In genomic region chr1:91024464-91024863, GRCm38 (mm10) we compare ENCODE assay signal across 16 mouse cellular contexts. TPM values are rescaled to one million over a fixed set of nuclear protein-coding genes. Genes with fewer than 3 reads are reported as not detected.
DNase-seq lines count a peak whose midpoint lies in the region; ATAC-seq and TF ChIP-seq lines count a peak whose summit lies in the region.
"Had no signal": no experiment of that assay in that cellular context is flagged by ENCODE, and none has a peak within 500 bp of the region (broad histone marks: within the 10 kb centered on the region; RNA-seq: fewer than 3 reads in every experiment).

No protein-coding gene starts in this region.

- no peaks in the 10 kb centered on the region for H3K27me3 ChIP-seq in heart, adult 2 months (ENCODE audit: control insufficient read depth, insufficient read depth, low read length)
- H3K27me3 ChIP-seq in kidney, embryonic 14.5 days (ENCODE audit: control insufficient read depth, insufficient read depth, low read length): no peaks in the 10 kb centered on the region
- H3K27me3 ChIP-seq in myocyte (ENCODE audit: control insufficient read depth, insufficient read depth, insufficient read length): no peaks in the 10 kb centered on the region
- H3K27me3 ChIP-seq: embryonic facial prominence, embryonic 12.5 days; limb, embryonic 13.5 days had no signal

- TF ChIP-seq POLR2A in heart, adult 2 months (IDR thresholded peaks at IDR 0.05; ENCODE audit: insufficient read depth, low read depth, low read length): no peak
- no peak for TF ChIP-seq POLR2A in myocyte (IDR thresholded peaks at IDR 0.05; ENCODE audit: insufficient read length, low read depth)

- H3K4me3 ChIP-seq in heart, adult 2 months: no peak overlapping the region
- H3K4me3 ChIP-seq in kidney, embryonic 14.5 days (ENCODE audit: low read length): no peak overlapping the region
- no peak overlapping the region for H3K4me3 ChIP-seq in myocyte
- H3K4me3 ChIP-seq: embryonic facial prominence, embryonic 12.5 days; left cerebral cortex, adult 2 months; limb, embryonic 13.5 days had no signal

- WGBS in heart, adult 2 months: 64% methylated on average over 3 of the region's 3 CpGs
- 77% methylated on average over 3 of the region's 3 CpGs for WGBS in kidney, embryonic 14.5 days

- no peak for TF ChIP-seq CTCF in heart, adult 2 months (IDR thresholded peaks at IDR 0.05)

- no peak for DNase-seq in heart, adult 2 months
- no peak for DNase-seq in heart, postnatal 10 days
- no peak for DNase-seq in kidney, adult 11 months
- DNase-seq in R1 (ENCODE audit: low read depth, low spot score) (peak; percentile 35), liver (no peak)
- no peak for DNase-seq in layer of hippocampus, postnatal 25 days (ENCODE audit: extremely low spot score in 1 of 2, low spot score in 1 of 2)
- DNase-seq: adrenal gland, postnatal 25 days; liver, postnatal 0 days; midbrain, embryonic 14.5 days; thymus, postnatal 36 days had no signal

- H3ac ChIP-seq in myocyte (ENCODE audit: control insufficient read depth, insufficient read length): no peak overlapping the region

- no peak for TF ChIP-seq EP300 in heart, adult 2 months (IDR thresholded peaks at IDR 0.05; ENCODE audit: insufficient read depth, low read depth, low read length)

- H3K4me2 ChIP-seq in kidney, embryonic 14.5 days (replicated peaks; ENCODE audit: low read depth, low read length): no peak overlapping the region
- H3K4me2 ChIP-seq in myocyte (ENCODE audit: low read depth): peak overlapping the region; percentile 77
- H3K4me2 ChIP-seq: embryonic facial prominence, embryonic 12.5 days; limb, embryonic 13.5 days had no signal

- H3K9ac ChIP-seq in heart, adult 2 months (ENCODE audit: low read depth, low read length): no peak overlapping the region
- no peak overlapping the region for H3K9ac ChIP-seq in kidney, embryonic 14.5 days (ENCODE audit: low read depth, low read length)
- H3K9ac ChIP-seq: embryonic facial prominence, embryonic 12.5 days; limb, embryonic 13.5 days; liver, postnatal 0 days had no signal

- no peak for ATAC-seq in kidney, embryonic 14.5 days (ENCODE audit: low FRiP score, low TSS enrichment)

- intact Hi-C loops in heart, adult 2 months (cut with DNase I): no loop called here
- intact Hi-C loops in heart, postnatal 10 days (cut with DNase I): no loop called here

- peaks cover 12% of the 10 kb centered on the region for H3K36me3 ChIP-seq in heart, adult 2 months (ENCODE audit: control insufficient read depth, insufficient read depth, low read length)
- no peaks in the 10 kb centered on the region for H3K36me3 ChIP-seq in kidney, embryonic 14.5 days (ENCODE audit: control insufficient read depth, insufficient read depth, low read length)
- peaks cover 5% of the 10 kb centered on the region for H3K36me3 ChIP-seq in myocyte (ENCODE audit: control insufficient read depth, insufficient read depth)

- peaks cover 18% of the 10 kb centered on the region for H3K4me1 ChIP-seq in heart, adult 2 months (ENCODE audit: control insufficient read depth, insufficient read depth, low read length)
- H3K4me1 ChIP-seq in kidney, embryonic 14.5 days (ENCODE audit: control insufficient read depth, insufficient read depth, low read length): no peaks in the 10 kb centered on the region
- H3K4me1 ChIP-seq: embryonic facial prominence, embryonic 12.5 days had no signal

- no peaks in the 10 kb centered on the region for H3K9me3 ChIP-seq in kidney, embryonic 14.5 days (ENCODE audit: control insufficient read depth, low read length)
- H3K9me3 ChIP-seq: embryonic facial prominence, embryonic 12.5 days had no signal

- H3K79me2 ChIP-seq in heart, adult 2 months (replicated peaks; ENCODE audit: control insufficient read depth, insufficient read depth, low read length): peaks cover 6% of the 10 kb centered on the region; the same call in 1 of the 2 replicates
- H3K79me2 ChIP-seq in myocyte (ENCODE audit: control insufficient read depth, insufficient read depth): peaks cover 42% of the 10 kb centered on the region

- peak overlapping the region; percentile 58 for H3K27ac ChIP-seq in heart, adult 2 months
- H3K27ac ChIP-seq in kidney, embryonic 14.5 days (ENCODE audit: low read depth, low read length): 0 out of 2 replicates have a peak overlapping the region, but pooled peaks have one; percentile 2
- H3K27ac ChIP-seq: embryonic facial prominence, embryonic 12.5 days; left cerebral cortex, adult 2 months; limb, embryonic 13.5 days had no signal

TF ChIP-seq in myocyte, 11 proteins besides CTCF, POLR2A, EP300 and RAD21:
- no peak for TF ChIP-seq POLR2AphosphoS2 (IDR thresholded peaks at IDR 0.05; ENCODE audit: insufficient read length, low read depth)

RNA-seq across cellular contexts. Expression of gene Lrrfip1, which starts 25.9 kb away (rescaled TPM):
- 10 to 100 TPM; 63.5 to 75.5 TPM for total RNA-seq in heart, adult 2 months (2021)
- 32.9 and 44.2 TPM in 2 replicates for polyA plus RNA-seq in heart, adult 2 months (2012; rRNA removed)
- 100 to 1,000 TPM; 172 to 186 TPM for total RNA-seq in heart, postnatal 10 days (2021)
- polyA plus RNA-seq in kidney, embryonic 14.5 days (2014; fragmentation: Nextera tagmentation; extraction: Ambion mirVana): 25.7 and 33.6 TPM in 2 replicates
- polyA plus RNA-seq in myocyte (2012; fragmentation: generic; extraction: Trizol): 83.3 TPM
- 10 to 100 TPM; 64.0 to 74.4 TPM for total RNA-seq in layer of hippocampus, postnatal 25 days (2021)

RNA-seq across cellular contexts. Expression of gene Rab17, which starts 55.0 kb away (rescaled TPM):
- total RNA-seq in heart, adult 2 months (2021): 1 to 10 TPM; 1.7 to 2.6 TPM
- polyA plus RNA-seq in heart, adult 2 months (2012; rRNA removed): 1.4 and 2.3 TPM in 2 replicates
- 1 to 10 TPM; 3.8 to 5.0 TPM for total RNA-seq in heart, postnatal 10 days (2021)
- 3.7 and 6.1 TPM in 2 replicates for polyA plus RNA-seq in kidney, embryonic 14.5 days (2014; fragmentation: Nextera tagmentation; extraction: Ambion mirVana)
- polyA plus RNA-seq in myocyte (2012; fragmentation: generic; extraction: Trizol): not detected
- not detected for total RNA-seq in layer of hippocampus, postnatal 25 days (2021)
- total RNA-seq: adrenal gland, postnatal 25 days had no signal
- polyA plus RNA-seq: forebrain, embryonic 11.5 days; midbrain, embryonic 14.5 days had no signal
